Mouse (Mus musculus) activated CD4-positive, CD25-positive, alpha-beta regulatory T cell, adult 4 months (primary cell): ENCODE data around the gene Olfr1467. TPM values are rescaled to one million over a fixed set of nuclear protein-coding genes. Genes with fewer than 3 reads are reported as not detected.

ENCODE experiments used
- ATAC-seq: one replicate; pipeline ENCODE4 v1.8.0; 2017
- polyA plus RNA-seq, 2 experiments: library from polyadenylated mRNA; unstranded; fragments of 100-300 nt; shearing (Covaris generic); gene quantifications; one replicate each; pipeline ENCODE4 v1.2.1; 2017

The Olfr1467 gene
- not detected for polyA plus RNA-seq

- ATAC-seq, result no peak
Measured at GRCm38 (mm10) chr19:13361936-13362335, at the start of gene Olfr1467. Gene Olfr1467 (plus strand): TSS chr19:13362236.

GRCm38 (mm10) chr19:13315441-13315840 is 46.6 kb upstream of the Olfr1467 start, which contains the start of gene Olfr1465:
Gene Olfr1465 (minus strand): TSS chr19:13315541.
- ATAC-seq, result no peak

GRCm38 (mm10) chr19:13338562-13338961 is 23.5 kb upstream of the Olfr1467 start, which contains the start of gene Olfr1466:
Gene Olfr1466 (plus strand): TSS chr19:13338862.
- no peak for ATAC-seq

GRCm38 (mm10) chr19:13407549-13407948 is 45.5 kb downstream of the Olfr1467 start, which contains the start of gene Olfr1469:
Gene Olfr1469 (plus strand): TSS chr19:13407849.
- ATAC-seq, result no peak

Other genes with a start within 250 kb of the Olfr1467 start
- gene Olfr1459, start 212.7 kb upstream of the Olfr1467 start, polyA plus RNA-seq, result under 1 TPM in 1 of 2 experiments, not detected in 1; 0.11 TPM
- gene Olfr1461, start 199.2 kb upstream of the Olfr1467 start, polyA plus RNA-seq, result not detected
- under 1 TPM in 1 of 2 experiments, not detected in 1; 0.09 TPM for gene Olfr1462, start 176.5 kb upstream of the Olfr1467 start, polyA plus RNA-seq
- not detected for gene Olfr1463, start 130.9 kb upstream of the Olfr1467 start, polyA plus RNA-seq
- not detected for gene Olfr1465, start 46.7 kb upstream of the Olfr1467 start, polyA plus RNA-seq
- gene Olfr1466, start 23.4 kb upstream of the Olfr1467 start, polyA plus RNA-seq, result not detected
- gene Olfr1469, start 45.6 kb downstream of the Olfr1467 start, polyA plus RNA-seq, result under 1 TPM in 1 of 2 experiments, not detected in 1; 0.61 TPM
- not detected for gene Olfr1471, start 81.2 kb downstream of the Olfr1467 start, polyA plus RNA-seq
- under 1 TPM in 1 of 2 experiments, not detected in 1; 0.36 TPM for gene Olfr1472, start 93.8 kb downstream of the Olfr1467 start, polyA plus RNA-seq
- gene Olfr1474, start 107.3 kb downstream of the Olfr1467 start, polyA plus RNA-seq, result not detected
- not detected for gene Olfr1475, start 118.0 kb downstream of the Olfr1467 start, polyA plus RNA-seq
- gene Olfr1477, start 138.3 kb downstream of the Olfr1467 start, polyA plus RNA-seq, result under 1 TPM in 1 of 2 experiments, not detected in 1; 0.11 TPM
- gene Olfr1480, start 165.7 kb downstream of the Olfr1467 start, polyA plus RNA-seq, result not detected
- not detected for gene Olfr1484, start 221.3 kb downstream of the Olfr1467 start, polyA plus RNA-seq